Mouse (Mus musculus): ENCODE results near the gene Rab26. TPM values are rescaled to one million over a fixed set of nuclear protein-coding genes. Genes with fewer than 3 reads are reported as not detected.

The Rab26 gene
- polyA plus RNA-seq (2016; fragmentation: Nextera tagmentation; extraction: Ambion mirVana): 1.6 and 2.2 TPM in 2 replicates

DNA sequence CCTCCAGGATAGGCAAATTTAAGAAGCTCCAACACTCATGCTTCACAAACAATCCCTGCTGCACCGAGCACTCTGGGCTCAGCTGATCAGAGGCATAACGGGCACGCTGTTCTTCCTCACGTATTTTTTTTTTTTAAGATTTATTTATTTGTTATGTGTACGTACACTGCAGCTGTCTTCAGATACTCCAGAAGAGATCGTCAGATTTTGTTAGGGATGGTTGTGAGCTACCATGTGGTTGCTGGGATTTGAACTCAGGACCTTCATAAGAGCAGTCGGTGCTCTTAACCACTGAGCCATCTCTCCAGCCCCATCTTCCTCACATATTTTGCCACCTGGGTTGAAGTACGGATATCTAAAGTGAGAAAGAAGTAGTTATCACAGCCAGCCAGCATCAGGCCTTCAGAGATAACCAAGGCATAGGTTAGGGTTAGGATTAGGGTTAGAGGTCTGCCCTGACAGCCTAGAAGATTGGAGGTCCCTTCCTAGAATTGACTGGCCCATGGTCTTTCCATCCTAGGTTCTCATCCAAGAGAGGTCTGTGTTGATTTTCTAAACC is at the start of gene Rab26:
Gene Rab26, minus strand, starts transcription at position 51 of the 559 bp plus-strand sequence.
- 90% methylated on average over 8 of the region's 8 CpGs for WGBS
- peaks cover 7% of the 10 kb centered on the region; the same call in 1 of the 2 replicates for H3K36me3 ChIP-seq
- peaks cover 37% of the 10 kb centered on the region for H3K4me1 ChIP-seq
- no peaks in the 10 kb centered on the region for H3K27me3 ChIP-seq (replicated peaks)
- peak within 1 kb of the TSS; percentile 26 for H3K4me3 ChIP-seq
- no peaks in the 10 kb centered on the region for H3K9me3 ChIP-seq
- H3K4me2 ChIP-seq (replicated peaks): peak within 1 kb of the TSS; percentile 68
- 0 out of 2 replicates have a peak within 1 kb of the TSS, but pooled peaks have one; percentile 29 for H3K9ac ChIP-seq
- ATAC-seq (ENCODE audit: low FRiP score, low read depth): no peak
- no peak within 1 kb of the TSS for H3K27ac ChIP-seq

DNA sequence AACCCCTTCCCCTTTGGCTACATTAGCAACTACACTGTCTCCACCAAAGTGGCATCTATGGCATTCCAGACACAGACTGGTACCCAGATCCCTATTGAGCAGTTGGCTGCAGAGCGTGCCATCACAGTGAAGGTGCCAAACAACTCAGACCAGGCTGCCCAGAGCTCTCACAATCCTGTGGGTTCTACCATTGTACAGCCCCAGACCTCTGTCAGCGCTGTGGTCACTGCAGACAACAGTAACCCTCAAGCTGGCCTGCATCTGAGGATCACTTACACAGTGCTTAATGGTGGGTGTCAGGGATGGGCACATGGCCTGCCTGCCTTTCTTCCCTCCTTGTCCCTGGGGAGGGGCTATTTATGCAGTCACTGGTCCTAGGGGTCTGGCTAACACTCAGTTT is 46.3 kb upstream of the Rab26 start:
- H3K4me3 ChIP-seq: no peak overlapping the region
- WGBS: 98% methylated on average over 2 of the region's 2 CpGs
- ATAC-seq (ENCODE audit: low FRiP score, low read depth): no peak
- H3K9me3 ChIP-seq: no peaks in the 10 kb centered on the region
- no peaks in the 10 kb centered on the region for H3K4me1 ChIP-seq
- H3K36me3 ChIP-seq: peaks cover 84% of the 10 kb centered on the region
- no peak overlapping the region for H3K27ac ChIP-seq
- H3K4me2 ChIP-seq (replicated peaks): no peak overlapping the region
- no peak overlapping the region for H3K9ac ChIP-seq
- no peaks in the 10 kb centered on the region for H3K27me3 ChIP-seq (replicated peaks)

DNA sequence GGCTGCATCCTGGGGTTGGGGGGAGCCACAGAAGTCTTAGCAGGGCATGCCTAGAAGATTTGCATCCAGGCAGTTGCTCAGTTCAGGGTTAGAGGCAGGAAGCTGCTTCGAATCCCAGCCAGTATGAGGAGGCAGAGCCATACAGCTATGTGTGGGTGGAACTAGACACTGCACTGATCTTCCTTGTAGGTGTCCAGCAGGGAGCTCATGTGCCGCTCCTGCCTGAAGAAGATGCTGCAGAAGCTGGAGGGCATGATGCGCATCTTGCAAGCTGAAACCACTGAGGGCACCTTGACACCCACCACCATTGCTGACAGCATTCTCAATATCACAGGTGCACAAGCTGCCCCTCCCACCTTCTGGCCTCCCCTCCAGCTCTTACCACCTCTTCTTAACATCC is 45.5 kb upstream of the Rab26 start:
- Histone ChIP-seq H3K4me2 (replicated peaks) (no peak overlapping the region), H3K4me1 (no peaks in the 10 kb centered on the region), H3K36me3 (peaks cover 87% of the 10 kb centered on the region), H3K27me3 (replicated peaks) (no peaks in the 10 kb centered on the region), H3K4me3 (no peak overlapping the region), H3K9ac (no peak overlapping the region), H3K9me3 (no peaks in the 10 kb centered on the region), H3K27ac (no peak overlapping the region)
- ATAC-seq (ENCODE audit: low FRiP score, low read depth): no peak
- WGBS: 94% methylated on average over 3 of the region's 3 CpGs

DNA sequence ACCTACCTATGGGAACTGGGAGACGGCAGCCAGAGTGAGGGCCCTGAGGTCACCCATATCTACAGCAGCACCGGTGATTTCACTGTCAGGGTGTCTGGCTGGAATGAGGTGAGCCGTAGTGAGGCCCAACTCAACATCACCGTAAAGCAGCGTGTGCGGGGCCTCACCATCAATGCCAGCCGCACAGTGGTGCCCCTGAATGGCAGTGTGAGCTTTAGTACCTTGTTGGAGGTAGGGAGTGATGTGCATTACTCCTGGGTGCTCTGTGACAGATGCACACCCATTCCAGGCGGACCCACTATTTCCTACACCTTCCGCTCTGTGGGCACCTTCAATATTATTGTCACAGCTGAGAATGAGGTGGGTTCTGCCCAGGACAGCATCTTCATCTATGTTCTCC is 39.8 kb upstream of the Rab26 start:
- Histone ChIP-seq H3K9me3 (no peaks in the 10 kb centered on the region), H3K36me3 (peaks cover 89% of the 10 kb centered on the region), H3K27me3 (replicated peaks) (no peaks in the 10 kb centered on the region), H3K9ac (no peak overlapping the region), H3K4me1 (no peaks in the 10 kb centered on the region), H3K27ac (no peak overlapping the region), H3K4me2 (replicated peaks) (no peak overlapping the region), H3K4me3 (no peak overlapping the region)
- 97% methylated on average over 9 of the region's 9 CpGs for WGBS
- no peak for ATAC-seq (ENCODE audit: low FRiP score, low read depth)

DNA sequence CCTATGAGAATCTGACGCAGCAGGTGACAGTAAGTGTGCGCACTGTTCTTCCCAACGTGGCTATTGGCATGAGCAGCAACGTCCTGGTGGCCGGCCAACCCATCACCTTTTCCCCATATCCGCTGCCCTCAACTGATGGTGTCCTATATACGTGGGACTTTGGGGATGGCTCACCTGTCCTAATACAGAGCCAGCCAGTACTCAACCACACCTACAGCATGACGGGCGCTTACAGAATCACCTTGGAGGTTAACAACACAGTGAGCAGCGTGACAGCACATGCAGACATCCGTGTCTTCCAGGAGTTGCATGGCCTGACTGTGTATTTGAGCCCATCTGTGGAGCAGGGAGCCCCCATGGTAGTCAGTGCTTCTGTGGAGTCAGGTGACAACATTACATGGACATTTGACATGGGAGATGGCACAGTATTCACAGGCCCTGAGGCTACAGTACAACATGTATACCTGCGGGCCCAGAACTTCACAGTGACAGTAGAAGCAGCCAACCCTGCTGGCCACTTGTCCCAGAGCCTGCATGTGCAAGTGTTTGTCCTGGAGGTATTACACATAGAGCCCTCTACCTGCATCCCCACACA is 38.7 kb upstream of the Rab26 start:
- H3K4me3 ChIP-seq: no peak overlapping the region
- WGBS: 94% methylated on average over 12 of the region's 12 CpGs
- H3K4me1 ChIP-seq: no peaks in the 10 kb centered on the region
- no peaks in the 10 kb centered on the region for H3K9me3 ChIP-seq
- no peak overlapping the region for H3K4me2 ChIP-seq (replicated peaks)
- peaks cover 87% of the 10 kb centered on the region for H3K36me3 ChIP-seq
- no peak overlapping the region for H3K27ac ChIP-seq
- no peaks in the 10 kb centered on the region for H3K27me3 ChIP-seq (replicated peaks)
- no peak overlapping the region for H3K9ac ChIP-seq
- ATAC-seq (ENCODE audit: low FRiP score, low read depth): no peak

DNA sequence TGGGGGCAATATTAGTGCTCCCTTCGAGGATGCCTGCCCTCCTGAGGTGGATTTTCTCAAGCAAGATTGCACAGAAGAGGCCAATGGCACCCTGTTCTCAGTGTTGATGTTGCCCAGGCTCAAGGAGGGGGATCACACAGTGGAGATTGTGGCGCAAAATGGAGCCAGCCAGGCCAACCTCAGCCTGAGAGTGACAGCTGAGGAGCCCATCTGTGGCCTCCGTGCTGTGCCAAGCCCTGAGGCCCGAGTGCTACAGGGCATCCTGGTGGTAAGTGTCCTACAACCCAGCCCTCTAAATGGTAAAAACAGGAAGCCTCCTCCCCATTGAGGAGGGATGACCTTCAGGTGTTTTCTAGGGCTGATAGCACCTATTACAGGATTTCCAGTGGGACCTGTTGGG is 35.8 kb upstream of the Rab26 start:
- peaks cover 5% of the 10 kb centered on the region for H3K4me1 ChIP-seq
- H3K4me3 ChIP-seq: no peak overlapping the region
- peaks cover 80% of the 10 kb centered on the region for H3K36me3 ChIP-seq
- H3K9me3 ChIP-seq: no peaks in the 10 kb centered on the region
- no peak overlapping the region for H3K4me2 ChIP-seq (replicated peaks)
- H3K27ac ChIP-seq: no peak overlapping the region
- ATAC-seq (ENCODE audit: low FRiP score, low read depth): no peak
- H3K27me3 ChIP-seq (replicated peaks): no peaks in the 10 kb centered on the region
- 89% methylated on average over 4 of the region's 4 CpGs for WGBS
- H3K9ac ChIP-seq: no peak overlapping the region

DNA sequence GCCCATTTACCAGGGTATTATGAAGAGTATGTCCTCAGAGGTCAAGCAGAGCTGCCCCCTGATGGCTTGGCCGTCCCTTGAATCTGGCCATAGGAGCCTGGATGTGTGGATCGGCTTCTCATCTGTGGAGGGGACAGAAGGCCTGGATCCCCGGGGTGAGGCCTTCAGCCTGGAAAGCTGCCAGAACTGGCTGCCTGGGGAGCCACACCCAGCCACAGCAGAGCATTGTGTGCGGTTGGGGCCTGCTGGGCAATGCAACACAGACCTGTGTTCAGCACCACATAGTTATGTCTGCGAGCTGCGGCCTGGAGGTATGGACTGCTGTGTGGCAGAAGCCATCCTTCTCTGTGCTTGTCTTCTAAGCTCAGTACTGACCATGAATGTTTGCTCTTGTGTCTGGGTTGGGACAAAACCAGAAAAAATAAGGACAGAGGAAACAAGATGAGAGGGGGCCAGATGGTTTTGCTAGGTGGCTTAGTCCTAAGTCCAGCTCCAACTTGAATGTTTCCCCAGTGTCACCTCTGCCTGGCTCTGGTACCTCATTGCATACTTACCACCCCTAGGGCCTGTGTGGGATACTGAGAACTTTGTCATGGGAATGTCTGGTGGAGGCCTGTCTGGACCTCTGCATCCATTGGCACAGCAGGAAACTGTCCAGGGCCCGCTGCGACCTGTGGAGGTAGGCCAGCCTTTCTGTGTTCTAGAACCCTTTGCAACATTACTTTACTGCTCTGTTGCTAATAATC is 33.2 kb upstream of the Rab26 start:
- no peak overlapping the region for H3K4me3 ChIP-seq
- H3K9me3 ChIP-seq: no peaks in the 10 kb centered on the region
- H3K36me3 ChIP-seq: peaks cover 57% of the 10 kb centered on the region
- H3K4me1 ChIP-seq: peaks cover 5% of the 10 kb centered on the region
- H3K9ac ChIP-seq: no peak overlapping the region
- H3K27ac ChIP-seq: no peak overlapping the region
- no peaks in the 10 kb centered on the region for H3K27me3 ChIP-seq (replicated peaks)
- WGBS: 81% methylated on average over 8 of the region's 8 CpGs
- ATAC-seq (ENCODE audit: low FRiP score, low read depth): no peak
- H3K4me2 ChIP-seq (replicated peaks): no peak overlapping the region

DNA sequence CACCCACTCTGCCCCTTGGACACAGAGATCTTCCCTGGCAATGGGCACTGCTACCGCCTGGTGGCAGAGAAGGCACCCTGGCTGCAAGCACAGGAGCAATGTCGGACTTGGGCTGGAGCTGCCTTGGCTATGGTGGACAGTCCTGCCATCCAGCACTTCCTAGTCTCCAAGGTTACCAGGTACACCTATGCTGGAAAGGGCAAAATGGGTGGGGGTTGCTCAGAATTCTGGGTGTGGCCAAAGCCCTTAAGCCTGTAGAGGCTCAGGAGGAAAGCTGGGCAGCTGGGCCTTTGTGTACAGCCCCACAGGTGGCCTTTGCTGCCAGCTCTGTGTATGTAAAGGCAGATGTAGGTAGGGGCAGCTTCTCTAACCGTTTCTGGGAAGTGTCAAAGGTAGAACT is 31.8 kb upstream of the Rab26 start:
- peaks cover 47% of the 10 kb centered on the region for H3K36me3 ChIP-seq
- 81% methylated on average over 3 of the region's 3 CpGs for WGBS
- no peaks in the 10 kb centered on the region for H3K9me3 ChIP-seq
- no peak overlapping the region for H3K4me2 ChIP-seq (replicated peaks)
- no peak overlapping the region for H3K27ac ChIP-seq
- no peak for ATAC-seq (ENCODE audit: low FRiP score, low read depth)
- no peaks in the 10 kb centered on the region for H3K27me3 ChIP-seq (replicated peaks)
- no peak overlapping the region for H3K9ac ChIP-seq
- H3K4me1 ChIP-seq: peaks cover 5% of the 10 kb centered on the region
- no peak overlapping the region for H3K4me3 ChIP-seq

DNA sequence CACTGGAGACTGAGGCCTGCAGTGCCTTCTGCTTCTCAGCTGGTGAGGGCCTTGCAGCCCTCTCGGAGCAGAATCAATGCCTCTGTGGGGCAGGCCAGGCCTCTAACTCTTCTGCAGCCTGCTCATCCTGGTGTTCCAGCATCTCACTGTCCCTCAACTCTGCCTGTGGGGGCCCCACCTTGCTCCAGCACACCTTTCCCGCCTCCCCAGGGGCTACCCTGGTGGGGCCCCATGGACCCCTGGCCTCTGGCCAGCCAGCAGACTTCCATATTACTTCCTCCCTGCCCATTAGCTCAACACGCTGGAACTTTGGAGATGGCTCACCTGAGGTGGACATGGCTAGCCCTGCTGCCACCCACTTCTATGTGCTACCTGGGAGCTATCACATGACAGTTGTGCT is 31.1 kb upstream of the Rab26 start:
- Histone ChIP-seq H3K4me3 (no peak overlapping the region), H3K27ac (no peak overlapping the region), H3K36me3 (peaks cover 42% of the 10 kb centered on the region), H3K4me1 (peaks cover 5% of the 10 kb centered on the region), H3K9ac (no peak overlapping the region), H3K27me3 (replicated peaks) (no peaks in the 10 kb centered on the region), H3K9me3 (no peaks in the 10 kb centered on the region), H3K4me2 (replicated peaks) (no peak overlapping the region)
- WGBS: 93% methylated on average over 3 of the region's 3 CpGs
- no peak for ATAC-seq (ENCODE audit: low FRiP score, low read depth)

DNA sequence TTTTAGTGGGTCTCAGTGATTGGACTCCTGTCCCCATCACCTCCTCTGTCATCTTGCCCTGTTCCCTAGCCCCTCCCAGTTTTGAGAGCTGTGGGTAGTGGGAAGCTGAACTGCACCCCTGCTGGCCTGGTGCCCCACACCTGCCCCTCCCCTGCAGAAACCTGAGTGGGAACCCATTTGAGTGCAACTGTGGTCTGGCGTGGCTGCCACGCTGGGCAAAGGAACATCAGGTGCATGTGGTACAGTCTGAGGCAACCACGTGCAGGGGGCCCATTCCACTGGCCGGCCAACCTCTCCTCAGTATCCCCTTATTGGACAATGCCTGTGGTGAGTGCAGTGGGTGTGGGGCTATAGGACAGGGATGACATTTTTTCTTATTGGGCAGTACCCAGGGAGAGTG is 30.4 kb upstream of the Rab26 start:
- no peak overlapping the region for H3K4me2 ChIP-seq (replicated peaks)
- H3K4me1 ChIP-seq: peaks cover 6% of the 10 kb centered on the region
- ATAC-seq (ENCODE audit: low FRiP score, low read depth): no peak
- H3K36me3 ChIP-seq: peaks cover 36% of the 10 kb centered on the region
- H3K27me3 ChIP-seq (replicated peaks): no peaks in the 10 kb centered on the region
- H3K9me3 ChIP-seq: no peaks in the 10 kb centered on the region
- H3K9ac ChIP-seq: no peak overlapping the region
- no peak overlapping the region for H3K4me3 ChIP-seq
- 92% methylated on average over 4 of the region's 4 CpGs for WGBS
- no peak overlapping the region for H3K27ac ChIP-seq

DNA sequence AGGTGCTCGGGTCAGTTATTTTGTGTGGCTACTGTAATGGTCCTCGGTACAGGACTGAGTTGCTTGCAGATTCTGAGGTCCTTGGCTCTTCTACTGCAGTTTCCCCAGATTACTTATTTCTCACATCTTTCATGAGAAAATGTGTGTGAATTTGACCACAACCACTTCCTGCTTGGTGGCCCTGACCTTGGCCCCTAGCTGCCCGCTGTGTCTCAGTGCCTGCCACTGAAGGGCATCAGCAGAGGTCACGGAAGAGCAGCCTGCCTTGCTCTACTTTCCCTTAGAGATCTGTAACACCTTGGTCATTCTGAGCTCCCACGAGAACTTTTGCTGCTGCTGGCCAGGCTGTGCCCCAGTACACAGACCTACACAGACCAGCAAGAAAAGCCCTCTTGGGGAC is 29.6 kb upstream of the Rab26 start:
- Histone ChIP-seq H3K36me3 (peaks cover 28% of the 10 kb centered on the region), H3K27ac (no peak overlapping the region), H3K4me1 (peaks cover 14% of the 10 kb centered on the region), H3K4me3 (no peak overlapping the region), H3K9me3 (no peaks in the 10 kb centered on the region), H3K9ac (no peak overlapping the region), H3K4me2 (replicated peaks) (no peak overlapping the region), H3K27me3 (replicated peaks) (no peaks in the 10 kb centered on the region)
- 87% methylated on average over 5 of the region's 5 CpGs for WGBS
- ATAC-seq (ENCODE audit: low FRiP score, low read depth): no peak

DNA sequence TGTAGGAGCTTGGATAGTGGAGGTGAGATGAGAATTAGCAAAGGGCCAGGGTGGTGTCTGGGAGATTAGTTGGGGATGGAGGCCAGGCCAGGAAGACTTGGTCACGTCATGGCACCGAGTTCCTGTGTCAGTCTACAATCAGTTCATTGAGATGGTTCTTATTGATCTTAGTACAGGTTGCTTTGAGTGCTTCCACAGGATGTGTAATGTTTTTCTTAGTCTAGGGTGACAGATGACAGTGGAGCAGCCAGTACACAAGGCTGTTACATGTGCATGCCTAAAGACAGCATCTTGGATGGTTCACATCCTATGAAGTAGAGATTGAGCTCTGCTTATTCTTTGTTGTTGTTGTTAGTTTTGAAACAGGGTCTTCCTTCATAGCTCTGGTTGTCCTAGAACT is 27.6 kb upstream of the Rab26 start:
- no peak overlapping the region for H3K27ac ChIP-seq
- peaks cover 22% of the 10 kb centered on the region for H3K4me1 ChIP-seq
- H3K27me3 ChIP-seq (replicated peaks): no peaks in the 10 kb centered on the region
- no peaks in the 10 kb centered on the region for H3K9me3 ChIP-seq
- H3K4me3 ChIP-seq: no peak overlapping the region
- H3K4me2 ChIP-seq (replicated peaks): no peak overlapping the region
- peaks cover 18% of the 10 kb centered on the region for H3K36me3 ChIP-seq
- H3K9ac ChIP-seq: no peak overlapping the region
- 88% methylated on average over 2 of the region's 2 CpGs for WGBS
- ATAC-seq (ENCODE audit: low FRiP score, low read depth): no peak
